Mouse (Mus musculus) liver, postnatal 0 days (tissue): ENCODE data around the gene Fbxl15. TPM values are rescaled to one million over a fixed set of nuclear protein-coding genes. Genes with fewer than 3 reads are reported as not detected.

Experiments
- ATAC-seq: fragments of 200-750 bp; cut with Nextera tagmentation; 2 replicates; pipeline ENCODE4 v1.8.0; 2017; ENCODE audit warnings: mild to moderate bottlenecking, moderate library complexity
- DNase-seq: peaks from one replicate; pipeline ENCODE4 v3.0.0-alpha.2; 2016
- H3K27ac ChIP-seq: fragments of 300-500 bp; sonication (generic); 2 replicates; pipeline ENCODE4 v1.5.1; 2014; ENCODE audit warnings: antibody characterized with exemption, moderate library complexity, mild to moderate bottlenecking, low read depth
- H3K27me3 ChIP-seq: fragments of 300-500 bp; sonication (generic); 2 replicates; pipeline ENCODE4 v1.6.1; 2014; ENCODE audit warnings: low read length, control low read depth, mixed read lengths; ENCODE audit not compliant: insufficient read depth
- H3K36me3 ChIP-seq: fragments of 300-500 bp; sonication (generic); replicated peaks from 2 replicates; pipeline ENCODE4 v1.6.1; 2014; ENCODE audit warnings: mild to moderate bottlenecking, control low read depth, low read length, moderate library complexity, mixed read lengths; ENCODE audit not compliant: insufficient read depth
- H3K4me1 ChIP-seq: fragments of 300-500 bp; sonication (generic); 2 replicates; pipeline ENCODE4 v1.6.1; 2014; ENCODE audit warnings: antibody characterized with exemption, mild to moderate bottlenecking, control low read depth; ENCODE audit not compliant: insufficient read depth
- H3K4me2 ChIP-seq: fragments of 300-500 bp; sonication (generic); 2 replicates; pipeline ENCODE4 v1.6.1; 2014; ENCODE audit warnings: low read depth, mild to moderate bottlenecking, low read length, moderate library complexity, mixed read lengths
- H3K4me3 ChIP-seq: fragments of 300-500 bp; sonication (generic); 2 replicates; pipeline ENCODE4 v1.5.1; 2014; ENCODE audit warnings: low read depth, low read length
- H3K9ac ChIP-seq: fragments of 300-500 bp; sonication (generic); replicated peaks from 2 replicates; pipeline ENCODE4 v1.6.1; 2014; ENCODE audit warnings: mild to moderate bottlenecking, moderate library complexity
- H3K9me3 ChIP-seq: fragments of 300-500 bp; sonication (generic); 2 replicates; pipeline ENCODE4 v1.6.1; 2016; ENCODE audit warnings: mild to moderate bottlenecking, control low read depth, low read length, mixed read lengths
- CTCF ChIP-seq: sonication (generic); IDR thresholded peaks from 2 replicates; pipeline ENCODE4 v1.5.1; 2016; ENCODE audit warnings: antibody characterized with exemption, low read depth
- EP300 ChIP-seq: IDR thresholded peaks from 2 replicates; pipeline ENCODE4 v1.6.1; 2016; ENCODE audit warnings: antibody characterized with exemption, low read depth, mild to moderate bottlenecking
- WGBS: fragments of 180-500 bp; shearing (Covaris S2); extraction: QIAGEN DNeasy Blood & Tissue Kit; methylation state at CpG from one replicate; pipeline ENCODE4 v1.1.7; 2014; ENCODE audit not compliant: insufficient replicate concordance; 5-methylcytosine and 5-hydroxymethylcytosine counted together
- polyA plus RNA-seq: library from polyadenylated mRNA; unstranded; fragments of >200 nt; fragmentation: Nextera tagmentation; extraction: Ambion mirVana; gene quantifications from 2 replicates; pipeline ENCODE4 v1.2.1, GENCODE M21; 2015

The Fbxl15 gene
- polyA plus RNA-seq, 1 experiment from 2014 or later: 8.8 TPM

DNA sequence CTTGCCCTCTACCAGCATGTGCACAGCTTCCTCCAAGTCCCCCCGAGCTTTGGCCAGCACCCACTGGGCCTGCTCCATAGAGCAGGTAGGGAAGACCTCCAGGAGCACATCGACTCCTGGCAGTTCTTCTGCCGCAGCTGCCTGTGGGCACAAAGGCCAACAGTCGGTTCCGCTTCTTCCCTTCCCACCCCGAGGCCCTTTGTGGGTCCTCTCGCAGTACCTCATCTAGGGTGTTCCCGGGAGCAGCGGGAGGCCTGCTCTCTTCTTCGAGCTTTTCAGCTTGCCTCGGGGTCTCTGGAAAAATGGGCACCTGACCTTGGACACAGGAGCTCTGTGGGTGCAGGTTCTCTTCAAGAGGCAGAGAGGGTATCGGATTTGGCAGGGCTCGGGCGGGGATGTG is 3.3 kb downstream of the Fbxl15 start:
- Histone ChIP-seq H3K4me1 (peaks cover 30% of the 10 kb centered on the region), H3K4me2 (no peak overlapping the region), H3K9ac (no peak overlapping the region), H3K27me3 (peaks cover 6% of the 10 kb centered on the region), H3K27ac (no peak overlapping the region), H3K4me3 (no peak overlapping the region), H3K36me3 (peaks cover 15% of the 10 kb centered on the region), H3K9me3 (no peaks in the 10 kb centered on the region)
- TF ChIP-seq EP300: no peak
- TF ChIP-seq CTCF: no peak
- ATAC-seq (no peak), DNase-seq (no peak)
- 85% methylated on average over 14 of the region's 14 CpGs for WGBS

- no peak overlapping the region for H3K27ac ChIP-seq
- peaks cover 28% of the 10 kb centered on the region for H3K4me1 ChIP-seq
- DNase-seq (no peak), ATAC-seq (no peak)
- no peak overlapping the region for H3K4me3 ChIP-seq
- H3K9ac ChIP-seq: no peak overlapping the region
- peaks cover 15% of the 10 kb centered on the region for H3K36me3 ChIP-seq
- H3K9me3 ChIP-seq: no peaks in the 10 kb centered on the region
- H3K27me3 ChIP-seq: peaks cover under 1% of the 10 kb centered on the region
- H3K4me2 ChIP-seq: no peak overlapping the region
- WGBS: 75% methylated on average over 3 of the region's 3 CpGs
- TF ChIP-seq CTCF: no peak
- no peak for TF ChIP-seq EP300
Observed at GRCm38 (mm10) chr19:46331936-46332335, 4.0 kb downstream of the Fbxl15 start.

GRCm38 (mm10) chr19:46332721-46333339 is 4.8 kb downstream of the Fbxl15 start:
- 71% methylated on average over 7 of the region's 7 CpGs for WGBS
- DNase-seq (no peak), ATAC-seq (no peak)
- no peak overlapping the region for H3K9ac ChIP-seq
- no peak overlapping the region for H3K4me2 ChIP-seq
- peaks cover 28% of the 10 kb centered on the region for H3K4me1 ChIP-seq
- no peak overlapping the region for H3K27ac ChIP-seq
- H3K27me3 ChIP-seq: no peaks in the 10 kb centered on the region
- peaks cover 15% of the 10 kb centered on the region for H3K36me3 ChIP-seq
- H3K9me3 ChIP-seq: no peaks in the 10 kb centered on the region
- no peak for TF ChIP-seq CTCF
- no peak for TF ChIP-seq EP300
- no peak overlapping the region for H3K4me3 ChIP-seq

- Histone ChIP-seq H3K27me3 (no peaks in the 10 kb centered on the region), H3K9me3 (no peaks in the 10 kb centered on the region), H3K36me3 (peaks cover 15% of the 10 kb centered on the region), H3K4me1 (peaks cover 25% of the 10 kb centered on the region), H3K4me2 (no peak overlapping the region), H3K27ac (no peak overlapping the region), H3K9ac (no peak overlapping the region), H3K4me3 (no peak overlapping the region)
- ATAC-seq (no peak), DNase-seq (no peak)
- 78% methylated on average over 3 of the region's 3 CpGs for WGBS
- TF ChIP-seq CTCF (no peak), EP300 (no peak)
Observed at GRCm38 (mm10) chr19:46333906-46334305, 5.9 kb downstream of the Fbxl15 start.

DNA sequence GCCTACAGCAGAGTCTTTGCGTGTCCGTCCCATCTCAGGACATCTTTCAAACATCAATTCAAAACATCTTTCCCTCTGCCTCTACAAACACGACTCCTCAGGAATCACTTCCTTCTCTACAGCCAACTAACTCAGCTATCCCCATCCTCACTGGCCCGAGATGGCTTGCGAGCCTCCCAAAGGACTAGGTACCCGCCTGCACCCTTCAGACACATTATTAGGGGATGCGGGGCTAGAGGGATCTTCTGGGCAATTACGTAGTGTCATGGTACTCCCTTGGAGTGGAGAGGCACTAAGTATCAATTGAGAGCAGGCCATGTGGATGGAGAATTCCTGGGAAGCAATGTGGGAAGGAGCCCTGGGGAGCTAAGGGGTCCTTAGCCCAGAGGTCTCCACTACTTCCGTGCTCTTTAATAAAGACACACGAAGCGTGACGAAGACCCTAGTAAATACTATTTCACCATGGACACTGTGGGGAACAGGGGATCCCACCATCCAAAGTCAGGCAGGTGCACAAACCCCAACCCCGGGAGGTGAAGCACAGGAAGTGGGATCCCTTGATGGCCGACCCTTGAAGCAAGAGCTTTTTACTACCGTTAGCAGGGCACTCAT is 9.8 kb downstream of the Fbxl15 start:
- Histone ChIP-seq H3K4me3 (peak overlapping the region; percentile 79), H3K9me3 (no peaks in the 10 kb centered on the region), H3K4me1 (peaks cover 32% of the 10 kb centered on the region), H3K4me2 (peak overlapping the region; percentile 94), H3K36me3 (no peaks in the 10 kb centered on the region), H3K27me3 (no peaks in the 10 kb centered on the region), H3K27ac (peak overlapping the region; percentile 48; the same call in 1 of the 2 replicates), H3K9ac (peak overlapping the region; percentile 81)
- 37% methylated on average over 15 of the region's 15 CpGs for WGBS
- no peak for TF ChIP-seq CTCF
- TF ChIP-seq EP300: no peak
- ATAC-seq: no peak
- DNase-seq: no peak

DNA sequence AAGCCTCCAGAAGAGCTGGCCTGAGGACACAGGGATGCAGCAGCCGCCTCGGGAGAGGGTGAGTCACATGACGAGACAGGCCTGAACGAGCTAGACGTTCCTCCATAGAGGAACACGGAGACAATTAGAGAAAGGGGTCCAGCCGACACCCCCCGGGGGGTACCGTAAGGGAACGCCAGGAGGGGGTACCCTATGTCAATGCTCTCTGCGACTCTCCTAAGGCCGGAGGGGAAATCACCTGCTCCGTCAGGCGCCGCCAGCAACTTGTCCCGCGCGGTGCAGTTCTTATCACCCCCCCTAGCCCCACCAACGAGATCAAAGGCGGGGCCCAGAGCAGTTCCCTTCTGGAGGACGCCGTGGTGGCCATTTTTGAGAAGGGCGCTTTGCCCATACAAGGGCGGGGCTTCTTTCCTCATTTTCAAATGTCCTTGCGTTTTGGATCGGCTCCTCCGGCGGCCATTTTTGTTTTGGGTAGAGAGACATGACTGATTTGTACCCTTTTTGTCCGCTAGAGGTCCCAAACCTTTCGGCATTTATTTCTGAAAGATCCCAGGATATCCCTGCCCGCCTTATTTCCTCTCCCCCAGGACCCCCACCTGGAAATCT is 10.4 kb downstream of the Fbxl15 start, which contains the start of gene Cuedc2:
Gene Cuedc2, minus strand, starts transcription at position 372 of the 606 bp plus-strand sequence.
- peaks cover 38% of the 10 kb centered on the region for H3K4me1 ChIP-seq
- peak; percentile 74; the same call in 1 of the 2 replicates for TF ChIP-seq EP300
- peak; percentile 75 for TF ChIP-seq CTCF
- H3K9me3 ChIP-seq: no peaks in the 10 kb centered on the region
- WGBS: 0% methylated on average over 31 of the region's 31 CpGs
- no peaks in the 10 kb centered on the region for H3K36me3 ChIP-seq
- peak within 1 kb of the TSS; percentile 94 for H3K4me2 ChIP-seq
- H3K9ac ChIP-seq: peak within 1 kb of the TSS; percentile 81
- ATAC-seq (peak; percentile 91), DNase-seq (peak; percentile 97)
- peak within 1 kb of the TSS; percentile 96 for H3K27ac ChIP-seq
- no peaks in the 10 kb centered on the region for H3K27me3 ChIP-seq
- peak within 1 kb of the TSS; percentile 79 for H3K4me3 ChIP-seq
